Mouse (Mus musculus): ENCODE results near the gene Cmc2. TPM values are rescaled to one million over a fixed set of nuclear protein-coding genes. Genes with fewer than 3 reads are reported as not detected.

Gene Cmc2
- 26.0 TPM for polyA plus RNA-seq (2017; shearing (Covaris generic))

DNA sequence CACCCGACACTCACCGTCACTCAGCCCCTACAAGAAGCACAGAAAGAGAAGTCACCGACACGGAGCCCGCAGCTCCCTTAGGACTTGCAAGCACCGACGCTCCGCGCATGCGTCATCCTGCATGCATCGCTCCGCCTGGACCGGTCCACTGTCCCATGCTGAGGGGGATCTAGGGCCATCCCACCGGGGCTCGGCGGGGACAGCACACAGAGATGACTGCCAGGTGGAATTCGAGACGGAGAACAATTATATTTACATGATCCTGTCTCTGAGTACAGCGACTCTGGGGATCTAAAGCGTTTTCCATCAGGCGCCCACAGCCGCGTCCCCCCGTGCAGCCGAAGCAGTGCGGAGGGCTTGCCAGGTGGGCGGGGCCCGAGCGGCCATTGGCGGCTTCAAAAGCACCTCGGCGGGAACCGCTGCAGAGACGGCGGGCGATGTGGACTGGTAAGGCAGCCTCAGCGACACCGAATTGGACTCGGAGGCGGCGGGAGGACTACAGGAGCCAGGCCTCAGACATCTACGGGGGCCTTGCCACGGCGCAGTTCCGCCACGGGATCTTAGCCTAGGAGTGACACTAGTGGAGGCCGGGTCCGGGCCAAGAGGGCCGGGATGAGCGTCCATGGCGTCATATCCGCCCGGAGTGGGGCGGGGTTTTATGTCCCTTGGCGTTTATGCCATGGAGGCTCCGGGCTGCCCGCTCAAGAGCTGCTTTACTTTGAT lies at the start of gene Cmc2, which contains the start of gene Cenpn:
Gene Cmc2, minus strand, starts transcription at position 119 of the 723 bp plus-strand sequence.
Gene Cenpn, plus strand, starts transcription at position 394 of the 723 bp plus-strand sequence.

DNA sequence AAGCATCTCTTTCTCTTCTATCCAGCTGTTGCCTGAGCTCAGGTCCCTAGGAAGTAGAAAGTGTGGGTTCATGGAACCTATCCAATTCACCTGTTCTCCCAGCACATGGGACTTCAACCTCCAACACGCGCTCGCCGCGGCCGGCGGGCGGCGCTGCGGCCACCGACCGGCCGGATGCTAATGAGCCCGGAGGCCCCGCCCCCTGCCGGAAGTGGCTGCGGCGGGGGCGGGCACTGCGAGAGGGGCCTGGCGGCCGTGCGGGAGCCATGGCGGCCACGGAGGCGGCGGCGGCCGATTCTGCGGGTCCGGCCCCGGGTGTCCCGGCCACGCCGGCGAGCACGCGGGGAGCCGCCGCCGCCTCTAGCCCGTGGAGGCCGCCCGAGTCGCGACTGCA lies 21.9 kb upstream of the Cmc2 start, which contains the start of gene Atmin:
Gene Atmin, plus strand, starts transcription at position 233 of the 394 bp plus-strand sequence.

Other genes with a start within 250 kb of the Cmc2 start
- gene Cdyl2, start 188.5 kb downstream of the Cmc2 start, polyA plus RNA-seq (2017; shearing (Covaris generic)): 31.3 TPM
- gene Cenpn, start 275 bp upstream of the Cmc2 start, polyA plus RNA-seq (2017; shearing (Covaris generic)): 2.2 TPM
- gene Atmin, start 21.9 kb upstream of the Cmc2 start, polyA plus RNA-seq (2017; shearing (Covaris generic)): 18.7 TPM
- not detected for gene 1700030J22Rik, start 57.5 kb upstream of the Cmc2 start, polyA plus RNA-seq (2017; shearing (Covaris generic))
- gene Gcsh, start 72.1 kb upstream of the Cmc2 start, polyA plus RNA-seq (2017; shearing (Covaris generic)): 5.9 TPM
- gene Pkd1l2, start 161.0 kb upstream of the Cmc2 start, polyA plus RNA-seq (2017; shearing (Covaris generic)): 0.60 TPM
- 0.29 TPM for gene Bco1, start 174.4 kb upstream of the Cmc2 start, polyA plus RNA-seq (2017; shearing (Covaris generic))
- 2.6 TPM for gene Gan, start 236.7 kb upstream of the Cmc2 start, polyA plus RNA-seq (2017; shearing (Covaris generic))

All from effector memory CD4-positive, alpha-beta T cell, adult 7 months (primary cell).